Mouse (Mus musculus) bone marrow, adult 2 months (tissue): Measurements from ENCODE around the gene Has3.

Source experiments
- CTCF ChIP-seq: fragments of 200-500 bp; IDR thresholded peaks from 2 replicates; pipeline ENCODE4 v1.5.1; 2011; ENCODE audit warnings: low read length, control low read depth; ENCODE audit not compliant: control insufficient read depth, insufficient read depth
- POLR2A ChIP-seq: fragments of 200-500 bp; IDR thresholded peaks from 2 replicates; pipeline ENCODE4 v1.6.1; 2011; ENCODE audit warnings: low read depth, mild to moderate bottlenecking, control low read depth, low read length, borderline replicate concordance; ENCODE audit not compliant: control insufficient read depth

- TF ChIP-seq POLR2A: no peak
- no peak for TF ChIP-seq CTCF
Measured at GRCm38 (mm10) chr8:106871328-106871926, 1.4 kb downstream of the Has3 start.
